Mouse (Mus musculus) thymus, postnatal 14 days (tissue): ENCODE data around the gene Myh11.

ENCODE experiments used
- DNase-seq: peaks from one replicate; pipeline ENCODE4 v3.0.0; 2021

Myh11 gene

GRCm38 (mm10) chr16:14265203-14265920 lies 25.8 kb downstream of the Myh11 start:
- DNase-seq: no peak

- no peak for DNase-seq
These were observed 26.7 kb downstream of the Myh11 start for GRCm38 (mm10) chr16:14264504-14264903.

GRCm38 (mm10) chr16:14263241-14263640 lies 27.9 kb downstream of the Myh11 start:
- DNase-seq: no peak

DNA sequence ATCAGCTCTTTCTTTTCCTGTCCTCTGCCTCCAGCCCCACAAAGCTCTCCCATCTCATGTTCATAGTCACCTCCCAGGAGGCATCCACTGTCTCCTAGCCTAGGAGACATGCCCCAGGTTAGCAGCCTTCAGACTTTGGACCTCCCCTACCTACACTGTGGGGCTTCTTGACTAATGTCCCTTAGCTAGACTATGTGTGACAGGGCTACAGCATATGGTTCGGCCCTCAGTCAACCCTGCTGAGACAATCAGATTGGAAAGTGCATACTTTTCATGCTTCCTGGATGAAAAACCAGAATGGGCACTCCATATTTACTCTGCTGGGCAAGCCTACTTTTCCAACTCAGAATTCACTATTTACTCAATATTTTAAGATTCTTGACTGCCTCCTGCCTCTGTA lies 28.8 kb downstream of the Myh11 start:
- DNase-seq: no peak

DNA sequence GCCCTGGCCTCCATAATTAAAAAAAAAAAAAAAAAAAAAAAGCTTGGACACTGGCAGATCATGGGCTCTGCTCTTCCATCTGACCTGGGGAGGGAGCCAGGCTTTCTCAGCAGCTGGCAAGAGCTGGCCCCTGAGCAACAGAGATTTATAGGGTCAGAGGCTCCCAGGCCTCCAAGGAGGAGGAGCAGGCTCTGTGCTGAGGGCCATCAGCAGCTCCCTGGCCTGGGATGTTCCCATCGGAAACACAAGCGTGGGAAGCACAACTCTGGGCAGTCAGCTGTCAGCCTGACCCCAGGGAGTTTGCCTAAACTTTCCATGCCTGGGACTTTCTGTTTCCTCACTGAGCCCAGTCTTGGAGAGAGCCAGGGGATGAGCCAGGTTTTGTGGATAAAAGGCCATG lies 32.3 kb downstream of the Myh11 start:
- DNase-seq: no peak

DNA sequence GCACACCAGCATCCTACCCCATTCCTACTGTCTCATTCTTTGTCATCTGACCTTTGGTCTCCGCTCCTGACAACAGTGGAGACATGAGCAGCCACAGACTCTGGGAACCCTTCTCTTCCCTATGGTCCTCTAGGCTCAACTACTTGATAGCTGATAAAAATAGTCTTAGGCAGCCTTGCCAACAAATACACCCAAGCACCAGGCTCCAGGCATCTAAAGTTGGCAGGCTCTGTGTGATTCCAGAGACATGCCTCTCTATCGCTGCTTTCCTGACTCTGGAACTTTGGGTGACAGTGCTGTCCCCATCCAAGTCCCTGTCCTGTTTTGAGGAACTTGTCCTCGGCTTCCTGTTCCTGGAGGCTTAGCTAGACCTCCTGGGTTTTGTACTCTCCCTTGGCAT lies 37.6 kb downstream of the Myh11 start:
- DNase-seq: no peak

DNA sequence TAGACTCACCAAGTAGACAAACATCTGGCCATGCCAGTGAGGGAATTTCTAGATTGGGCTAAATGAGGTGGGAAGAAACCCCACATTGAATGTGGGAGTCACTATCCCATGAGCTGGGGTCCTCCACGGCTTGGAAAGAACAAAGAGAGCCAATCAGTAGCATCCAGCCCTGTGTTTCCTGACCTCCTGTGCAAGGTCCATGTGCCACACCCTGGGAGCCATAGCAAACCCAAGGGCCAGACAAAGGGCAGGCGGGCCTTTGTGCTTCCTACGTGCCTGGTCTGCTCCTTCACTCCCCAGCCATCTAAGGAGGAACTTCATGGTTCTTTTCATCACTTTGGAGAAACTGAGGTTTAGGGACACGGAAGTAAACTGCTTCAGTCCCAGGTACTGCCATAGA lies 38.3 kb downstream of the Myh11 start:
- DNase-seq: no peak

GRCm38 (mm10) chr16:14249913-14250312 lies 41.3 kb downstream of the Myh11 start:
- no peak for DNase-seq

- peak; percentile 32 for DNase-seq
These were observed 48.6 kb downstream of the Myh11 start for GRCm38 (mm10) chr16:14242553-14242952.

DNA sequence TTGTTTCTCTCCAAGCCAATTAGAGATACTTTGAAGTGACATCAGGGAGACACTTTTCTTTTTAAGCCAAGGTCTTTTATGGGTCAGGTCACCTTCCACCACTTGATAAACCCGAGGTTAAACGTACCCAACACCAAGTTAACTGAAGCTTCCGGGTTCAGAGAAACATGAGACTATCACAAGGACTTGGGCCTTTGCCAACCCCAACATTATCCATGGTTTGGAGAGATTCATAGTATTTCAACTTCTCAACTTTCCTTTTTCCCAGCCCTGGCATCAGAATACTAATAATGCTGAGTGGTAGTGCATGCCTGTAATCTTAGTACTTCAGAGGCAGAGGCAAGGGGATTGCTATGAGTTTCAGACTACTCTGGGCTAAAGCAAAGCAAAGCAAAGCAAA lies 49.1 kb downstream of the Myh11 start:
- DNase-seq: no peak

DNA sequence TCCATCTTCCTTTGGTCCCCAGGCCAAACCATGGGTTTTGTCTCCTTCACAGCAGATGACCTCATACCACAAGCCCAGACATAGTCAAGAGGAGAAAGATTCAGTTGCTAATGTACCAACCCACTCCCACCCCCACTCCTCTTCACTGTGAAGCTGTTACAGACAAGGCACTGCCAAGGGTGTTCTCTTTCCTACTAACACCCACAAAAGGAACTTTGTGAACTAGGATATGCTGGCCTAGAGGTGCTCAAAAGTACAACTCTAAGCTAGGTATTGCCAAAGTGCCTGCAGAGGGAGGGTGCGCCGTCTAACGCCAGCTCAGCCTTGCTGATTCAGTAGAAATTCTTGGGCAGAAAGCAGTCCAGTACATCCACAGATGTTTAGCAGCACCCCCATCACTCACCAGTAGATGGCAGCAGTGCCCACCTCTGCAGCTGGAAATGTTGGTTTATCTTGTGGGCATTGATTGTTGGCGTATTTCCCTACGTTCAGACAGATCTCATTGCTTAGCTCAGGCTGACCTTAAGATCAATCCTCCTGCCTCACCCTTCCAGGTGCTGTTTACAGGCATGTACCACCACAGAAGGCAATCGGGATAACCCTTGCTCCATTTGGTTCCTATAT lies 54.0 kb downstream of the Myh11 start:
- peak; percentile 70 for DNase-seq

- no peak for DNase-seq
These were observed 76.0 kb downstream of the Myh11 start for GRCm38 (mm10) chr16:14215156-14215555.

- no peak for DNase-seq
These were observed 92.4 kb downstream of the Myh11 start for GRCm38 (mm10) chr16:14198798-14199197.

DNA sequence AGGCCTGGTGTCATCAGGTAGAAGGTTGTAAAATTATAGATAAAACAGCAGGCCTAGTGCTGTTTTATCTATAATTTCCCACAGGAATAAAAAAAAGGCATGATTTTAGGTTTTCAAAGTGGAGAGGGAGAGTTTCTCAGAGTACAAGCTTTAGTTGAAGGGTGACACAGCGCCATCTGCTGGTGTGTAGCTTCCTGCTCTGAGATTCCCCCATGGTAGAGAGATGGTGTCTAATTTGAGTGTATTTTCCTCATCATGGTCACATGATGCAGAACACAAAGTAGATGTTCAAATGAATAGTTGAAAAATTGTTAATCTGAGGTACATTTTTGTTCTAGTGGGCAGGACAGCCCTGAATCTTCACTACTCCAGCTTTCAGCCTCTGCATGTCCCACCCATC lies 95.7 kb downstream of the Myh11 start:
- DNase-seq: peak; percentile 54

GRCm38 (mm10) chr16:14194164-14194950 lies 96.8 kb downstream of the Myh11 start:
- no peak for DNase-seq

DNA sequence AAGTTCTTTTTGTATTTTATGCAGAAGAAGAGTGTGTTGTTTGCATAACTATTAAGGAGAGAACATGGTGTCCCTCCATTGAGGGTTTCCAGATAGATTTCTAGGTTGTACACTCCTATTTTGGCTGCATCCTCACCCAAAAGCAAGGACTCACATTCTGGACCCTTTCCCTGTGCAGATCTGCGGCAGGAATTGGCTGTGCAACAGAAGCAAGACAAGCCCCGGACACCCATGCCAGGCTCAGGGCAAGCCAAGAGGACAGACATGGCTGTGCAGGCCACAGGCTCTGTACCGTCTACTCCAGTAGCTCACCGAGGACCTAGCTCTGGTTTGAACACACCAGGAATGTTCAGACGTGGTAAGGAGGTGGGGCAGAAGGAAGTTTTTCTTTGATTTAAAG lies 105.7 kb downstream of the Myh11 start:
- no peak for DNase-seq

- DNase-seq: no peak
These were observed 107.3 kb downstream of the Myh11 start for GRCm38 (mm10) chr16:14183856-14184255.

GRCm38 (mm10) chr16:14182360-14182759 lies 108.8 kb downstream of the Myh11 start:
- DNase-seq: no peak

DNA sequence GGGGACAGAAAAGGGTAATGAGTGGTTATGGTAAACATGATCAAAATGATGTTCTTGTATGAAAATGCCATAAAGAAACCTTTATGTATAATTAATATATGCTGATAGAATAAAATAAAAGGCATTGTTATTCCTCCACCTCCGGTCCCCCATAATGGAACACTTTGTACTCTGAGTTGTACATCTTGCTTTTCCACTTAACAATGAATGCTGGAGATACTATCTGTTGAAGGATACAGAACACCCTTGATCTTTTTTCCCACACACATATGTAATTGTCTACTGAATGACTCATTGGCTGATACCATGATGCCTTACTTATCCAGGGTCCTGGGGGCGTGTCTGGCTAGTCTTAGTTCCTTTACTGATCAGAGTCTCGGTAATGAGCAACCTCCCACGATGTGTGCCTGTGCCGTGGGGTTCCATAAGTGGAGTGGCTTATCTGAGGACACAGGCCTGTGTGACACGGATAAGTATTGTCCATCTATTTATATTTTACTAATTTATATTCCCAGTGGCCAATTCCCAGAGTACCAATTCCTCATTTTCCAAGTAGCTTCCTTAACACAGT lies 110.9 kb downstream of the Myh11 start:
- no peak for DNase-seq

- DNase-seq: no peak
These were observed 113.1 kb downstream of the Myh11 start for GRCm38 (mm10) chr16:14178041-14178440.

- DNase-seq: no peak
These were observed 121.5 kb downstream of the Myh11 start for GRCm38 (mm10) chr16:14169706-14170105.

DNA sequence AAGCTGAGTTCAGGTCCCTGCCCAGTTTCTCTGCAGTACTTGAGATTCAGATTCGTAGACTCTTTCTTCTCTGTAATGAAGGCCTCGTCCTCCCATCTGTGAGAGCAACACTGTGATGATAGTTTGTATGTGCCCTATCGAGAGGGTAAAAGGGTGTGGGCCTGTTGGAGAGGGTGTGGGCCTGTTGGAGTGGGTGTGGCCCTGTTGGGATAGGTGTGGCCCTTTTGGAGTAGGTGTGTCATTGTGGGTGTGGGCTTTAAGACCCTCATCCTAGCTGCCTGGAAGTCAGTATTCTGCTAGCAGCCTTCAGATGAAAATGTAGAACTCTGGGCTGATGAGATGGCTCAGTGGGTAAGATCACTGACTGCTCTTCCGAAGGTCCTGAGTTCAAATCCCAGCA lies 124.7 kb downstream of the Myh11 start:
- no peak for DNase-seq

DNA sequence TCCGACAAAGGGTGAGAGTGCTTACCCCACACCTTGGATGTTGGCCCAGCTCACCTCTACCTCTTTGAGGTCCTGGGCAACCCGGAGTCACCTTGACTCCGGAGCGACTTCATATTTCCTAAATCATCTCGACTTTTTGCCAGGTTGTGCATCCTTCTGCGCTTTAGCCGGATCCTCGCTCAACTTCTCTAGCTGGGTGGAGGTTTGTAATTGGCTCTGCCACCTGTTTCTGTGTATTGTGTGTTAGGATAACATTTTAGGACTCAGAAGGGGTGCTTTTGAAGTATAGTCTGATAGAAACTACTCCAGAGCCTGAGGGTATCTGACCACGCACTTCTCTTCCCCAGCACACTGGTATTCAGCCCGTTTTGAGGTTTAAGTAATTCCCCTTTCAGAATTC lies 127.4 kb downstream of the Myh11 start:
- no peak for DNase-seq

DNA sequence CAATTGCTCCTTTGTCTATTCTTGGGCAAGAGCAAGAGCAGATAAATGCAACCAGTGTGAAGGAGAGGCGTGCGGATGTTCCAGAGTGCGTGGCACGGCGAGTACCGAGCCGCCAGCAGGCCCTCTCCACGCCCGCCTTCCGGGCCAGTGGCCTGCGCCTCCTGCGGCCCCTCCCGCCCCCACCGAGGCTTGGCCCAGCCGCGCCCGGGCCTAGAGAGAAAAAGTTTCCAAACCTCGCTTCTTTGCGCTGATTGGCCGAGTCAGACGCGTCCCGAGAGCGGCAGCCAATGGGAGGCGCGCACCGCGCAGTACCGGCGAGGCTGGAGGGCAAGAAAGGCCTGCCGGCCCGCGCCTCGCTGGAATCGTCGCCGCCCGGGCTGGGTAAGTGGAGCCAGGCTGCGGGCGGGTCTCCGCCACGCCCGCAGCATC lies 128.2 kb downstream of the Myh11 start, which contains the start of the genes Nde1 and Marf1:
Gene Nde1 (plus strand): TSS at position 288 of the 429 bp plus-strand sequence.
Gene Marf1 (minus strand): TSS at position 364 of the 429 bp plus-strand sequence.
- peak; percentile 93 for DNase-seq
